Mouse (Mus musculus): ENCODE results near the gene Spib.
A peak's percentile ranks its signal among the peaks of the same experiment; 100 is the strongest.

The Spib gene

DNA sequence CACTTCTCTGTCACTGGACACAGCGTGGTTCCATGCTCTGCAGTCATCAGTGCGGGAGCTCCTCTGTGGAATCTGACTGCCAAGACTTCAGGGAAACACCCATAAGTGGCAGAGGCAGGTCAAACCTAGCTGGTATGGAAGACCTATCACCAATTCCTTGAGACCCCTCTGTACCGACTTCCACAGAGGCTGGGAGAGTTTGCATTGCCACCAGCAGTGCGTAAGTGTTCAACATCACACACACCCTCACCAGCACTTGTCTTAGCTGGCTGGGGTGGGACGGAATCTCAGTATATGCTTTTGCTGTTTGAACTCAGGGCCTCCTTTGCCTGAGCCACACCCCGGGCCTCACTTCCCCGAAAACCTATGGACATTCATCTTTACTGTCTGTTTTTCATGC lies 43.9 kb downstream of the Spib start:
- peak in 1 of 2 experiments; percentile 5 for DNase-seq (ENCODE audit: low spot score in 2 of 2)

GRCm38 (mm10) chr7:44486927-44487575 lies 44.8 kb downstream of the Spib start:
- DNase-seq (ENCODE audit: low spot score in 2 of 2), result peak in 1 of 2 experiments; percentile 10

GRCm38 (mm10) chr7:44485572-44486195 lies 46.2 kb downstream of the Spib start:
- DNase-seq (ENCODE audit: low spot score in 2 of 2), result peak in 1 of 2 experiments; percentile 2

DNA sequence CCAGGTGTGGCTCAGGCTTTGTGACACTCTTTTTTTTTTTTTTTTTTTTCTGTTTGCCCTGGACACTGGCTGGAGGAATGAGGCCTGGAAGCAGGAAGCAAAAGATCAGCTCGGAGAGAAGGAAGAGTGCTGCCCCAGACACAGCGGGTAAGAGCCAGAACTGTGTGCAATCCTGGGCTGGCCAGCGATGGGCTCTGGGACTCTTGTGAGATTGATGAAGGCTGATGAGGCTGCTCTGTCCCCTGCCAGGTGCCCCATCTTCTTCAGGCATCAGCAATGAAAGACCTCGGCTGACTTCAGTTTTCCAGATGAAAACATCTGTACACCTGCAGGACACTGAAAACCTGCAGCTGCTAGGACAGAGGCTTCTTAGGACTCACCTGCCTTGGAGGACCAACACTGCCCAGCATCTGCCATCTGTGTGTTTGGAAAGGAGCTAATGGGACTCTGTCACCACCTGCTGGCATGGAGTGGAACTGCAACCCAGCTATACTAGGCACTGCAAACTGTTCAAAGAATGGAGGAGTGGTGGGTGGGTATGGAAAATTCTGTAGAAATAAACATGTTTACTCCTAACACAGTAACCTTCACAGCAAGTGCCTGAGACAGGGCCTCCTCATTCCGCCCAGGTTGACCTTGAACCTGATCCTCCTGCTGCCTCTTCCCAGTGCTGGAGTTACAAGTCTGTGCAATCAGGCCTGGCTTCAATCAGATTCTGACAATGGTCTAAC lies 46.9 kb downstream of the Spib start:
- DNase-seq (ENCODE audit: low spot score in 2 of 2), result peak; percentile 45 to 79

GRCm38 (mm10) chr7:44484109-44484508 lies 47.8 kb downstream of the Spib start:
- peak in 1 of 2 experiments; percentile 2 for DNase-seq (ENCODE audit: low spot score in 2 of 2)

GRCm38 (mm10) chr7:44482836-44483435 lies 48.9 kb downstream of the Spib start:
- DNase-seq (ENCODE audit: low spot score in 2 of 2), result no peak
